Mouse (Mus musculus): ENCODE data around the gene Cers5.
"Not testable (repeated sequence)": the region's sequence is repeated elsewhere in the genome, so short reads cannot be mapped to it uniquely, and the experiment has no call there.

The Cers5 gene

GRCm38 (mm10) chr15:99710221-99711190, 62.2 kb downstream of the Cers5 start:
- DNase-seq (ENCODE audit: low read depth, low spot score) = no peak

GRCm38 (mm10) chr15:99708176-99708575, 64.5 kb downstream of the Cers5 start:
- DNase-seq (ENCODE audit: low read depth, low spot score) = no peak

- no peak for DNase-seq (ENCODE audit: low read depth, low spot score)
Measured at GRCm38 (mm10) chr15:99705440-99706048, 67.1 kb downstream of the Cers5 start, which contains the start of gene Gm17349. Gene Gm17349 (minus strand): TSS chr15:99705490.

- no peak for DNase-seq (ENCODE audit: low read depth, low spot score)
Measured at GRCm38 (mm10) chr15:99704881-99705280, 67.8 kb downstream of the Cers5 start.

GRCm38 (mm10) chr15:99704041-99704681, 68.5 kb downstream of the Cers5 start:
- DNase-seq (ENCODE audit: low read depth, low spot score) = no peak

GRCm38 (mm10) chr15:99703676-99704040, 69.0 kb downstream of the Cers5 start:
- no peak for DNase-seq (ENCODE audit: low read depth, low spot score)

GRCm38 (mm10) chr15:99703104-99703503, 69.6 kb downstream of the Cers5 start:
- no peak for DNase-seq (ENCODE audit: low read depth, low spot score)

GRCm38 (mm10) chr15:99701999-99702900, 70.4 kb downstream of the Cers5 start, which contains the start of gene Smarcd1:
Gene Smarcd1 (plus strand): TSS chr15:99702129.
- peak; percentile 96 for DNase-seq (ENCODE audit: low read depth, low spot score)

- DNase-seq (ENCODE audit: low read depth, low spot score) = not testable (repeated sequence)
Measured at GRCm38 (mm10) chr15:99701640-99701998, 71.1 kb downstream of the Cers5 start.

- no peak for DNase-seq (ENCODE audit: low read depth, low spot score)
Measured at GRCm38 (mm10) chr15:99700219-99701106, 72.2 kb downstream of the Cers5 start.

GRCm38 (mm10) chr15:99699715-99700114, 73.0 kb downstream of the Cers5 start:
- no peak for DNase-seq (ENCODE audit: low read depth, low spot score)

- no peak for DNase-seq (ENCODE audit: low read depth, low spot score)
Measured at GRCm38 (mm10) chr15:99698533-99699085, 74.1 kb downstream of the Cers5 start.

GRCm38 (mm10) chr15:99697309-99697708, 75.4 kb downstream of the Cers5 start:
- DNase-seq (ENCODE audit: low read depth, low spot score) = no peak

GRCm38 (mm10) chr15:99691976-99692375, 80.7 kb downstream of the Cers5 start:
- DNase-seq (ENCODE audit: low read depth, low spot score) = no peak

- DNase-seq (ENCODE audit: low read depth, low spot score) = no peak
Measured at GRCm38 (mm10) chr15:99690924-99691323, 81.8 kb downstream of the Cers5 start.

GRCm38 (mm10) chr15:99688712-99689111, 84.0 kb downstream of the Cers5 start:
- no peak for DNase-seq (ENCODE audit: low read depth, low spot score)
